Mouse (Mus musculus) midbrain, embryonic 12.5 days (tissue): ENCODE data around the gene Mpdu1. TPM values are rescaled to one million over a fixed set of nuclear protein-coding genes. Genes with fewer than 3 reads are reported as not detected.
"Not testable (repeated sequence)": the region's sequence is repeated elsewhere in the genome, so short reads cannot be mapped to it uniquely, and the experiment has no call there.

Experiments used
- ATAC-seq: fragments of 200-750 bp; cut with Nextera tagmentation; 2 replicates; pipeline ENCODE4 v1.8.0; 2017; ENCODE audit warnings: low read depth, moderate TSS enrichment, moderate library complexity; ENCODE audit not compliant: low FRiP score
- H3K27ac ChIP-seq: fragments of 300-500 bp; sonication (generic); replicated peaks from 2 replicates; pipeline ENCODE4 v1.5.1; 2016; ENCODE audit warnings: mild to moderate bottlenecking
- H3K27me3 ChIP-seq: fragments of 300-500 bp; sonication (generic); 2 replicates; pipeline ENCODE4 v1.6.1; 2016; ENCODE audit warnings: mild to moderate bottlenecking
- H3K36me3 ChIP-seq: fragments of 300-500 bp; sonication (generic); 2 replicates; pipeline ENCODE4 v1.6.1; 2016
- H3K4me1 ChIP-seq: fragments of 300-500 bp; sonication (generic); 2 replicates; pipeline ENCODE4 v1.6.1; 2016
- H3K4me2 ChIP-seq: fragments of 300-500 bp; sonication (generic); replicated peaks from 2 replicates; pipeline ENCODE4 v1.6.1; 2016; ENCODE audit warnings: mild to moderate bottlenecking, moderate library complexity
- H3K4me3 ChIP-seq: fragments of 300-500 bp; sonication (generic); 2 replicates; pipeline ENCODE4 v1.5.1; 2016; ENCODE audit warnings: mild to moderate bottlenecking
- H3K9ac ChIP-seq: fragments of 300-500 bp; sonication (generic); replicated peaks from 2 replicates; pipeline ENCODE4 v1.6.1; 2016; ENCODE audit warnings: mild to moderate bottlenecking, moderate library complexity
- H3K9me3 ChIP-seq: fragments of 300-500 bp; sonication (generic); 2 replicates; pipeline ENCODE4 v1.6.1; 2016; ENCODE audit warnings: mild to moderate bottlenecking
- WGBS: fragments of 180-500 bp; shearing (Covaris S2); methylation state at CpG from one replicate; pipeline ENCODE4 v1.1.7; 2016; 5-methylcytosine and 5-hydroxymethylcytosine counted together
- polyA plus RNA-seq: library from polyadenylated mRNA; unstranded; fragments of >200 nt; fragmentation: Nextera tagmentation; extraction: Ambion mirVana; gene quantifications from 2 replicates; pipeline ENCODE4 v1.2.1, GENCODE M21; 2016

Mpdu1 gene
- polyA plus RNA-seq, 1 experiment from 2014 or later: 79.4 TPM

DNA sequence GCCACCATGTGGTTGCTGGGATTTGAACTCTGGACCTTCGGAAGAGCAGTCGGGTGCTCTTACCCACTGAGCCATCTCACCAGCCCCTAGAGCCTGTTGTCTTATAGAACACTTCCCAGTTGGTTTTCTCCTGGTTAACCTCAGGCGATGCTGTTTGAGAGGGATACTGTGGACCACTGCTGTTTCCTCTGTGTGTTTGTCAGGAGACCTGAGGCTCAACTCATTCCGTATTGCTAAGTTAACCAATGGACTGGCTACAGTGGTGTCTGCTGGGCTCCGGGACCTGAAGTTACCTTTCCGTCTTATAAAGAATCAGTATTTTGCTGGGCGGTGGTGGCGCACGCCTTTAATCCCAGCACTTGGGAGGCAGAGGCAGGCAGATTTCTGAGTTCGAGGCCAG lies 40.4 kb upstream of the Mpdu1 start:
- 87% methylated on average over 10 of the region's 10 CpGs for WGBS

DNA sequence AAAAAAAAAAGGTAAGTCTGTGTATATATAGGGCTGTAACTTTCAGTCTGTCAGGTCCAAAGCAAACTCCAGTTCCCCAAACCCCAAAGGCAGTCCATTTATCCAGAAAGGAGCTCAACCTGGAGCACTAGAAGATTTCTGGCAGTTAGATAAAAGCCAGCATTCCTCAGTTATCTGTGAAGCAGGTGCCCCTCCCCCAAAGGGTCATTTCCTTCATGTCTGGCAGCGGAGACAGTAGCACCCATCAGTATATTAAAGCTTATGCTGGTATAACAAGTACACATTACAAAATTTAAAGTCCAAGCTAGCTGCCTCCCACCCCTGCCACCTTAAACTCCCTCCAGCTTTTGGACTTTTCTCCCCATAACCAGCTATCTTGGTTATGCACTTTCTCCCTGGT lies 37.2 kb upstream of the Mpdu1 start:
- ATAC-seq: no peak
- no peak overlapping the region for H3K27ac ChIP-seq
- peaks cover 9% of the 10 kb centered on the region for H3K27me3 ChIP-seq
- no peaks in the 10 kb centered on the region for H3K36me3 ChIP-seq
- no peak overlapping the region for H3K9ac ChIP-seq
- H3K4me2 ChIP-seq: no peak overlapping the region
- 92% methylated on average over 1 of the region's 1 CpGs for WGBS
- peaks cover 10% of the 10 kb centered on the region for H3K4me1 ChIP-seq
- H3K9me3 ChIP-seq: no peaks in the 10 kb centered on the region
- H3K4me3 ChIP-seq: no peak overlapping the region

More for the DNA sequence above, 40.4 kb upstream of the Mpdu1 start:
- H3K9me3 ChIP-seq, H3K27me3 ChIP-seq, H3K9ac ChIP-seq, H3K4me1 ChIP-seq, H3K4me3 ChIP-seq, H3K27ac ChIP-seq, H3K4me2 ChIP-seq, H3K36me3 ChIP-seq, ATAC-seq: not testable (repeated sequence)

DNA sequence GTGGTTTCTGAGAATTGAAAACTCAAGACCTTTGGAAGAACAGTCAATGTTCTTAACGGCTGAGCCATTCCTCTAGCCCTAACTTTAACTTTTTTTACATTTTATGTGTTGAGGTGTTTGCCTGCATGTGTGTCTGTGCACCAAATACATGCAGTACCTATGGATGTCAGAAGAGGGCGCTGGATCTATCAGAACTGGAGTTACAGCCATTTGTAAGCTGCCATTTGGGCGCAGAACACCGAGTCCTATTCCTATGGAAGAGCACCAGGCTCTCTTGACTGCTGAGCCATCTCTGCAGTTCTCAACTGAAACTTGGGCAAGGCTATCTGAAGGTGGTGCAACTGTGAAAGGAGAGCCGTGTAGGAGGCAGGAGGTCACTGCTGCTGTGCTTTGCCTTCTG lies 36.1 kb upstream of the Mpdu1 start:
- H3K27me3 ChIP-seq: peaks cover 9% of the 10 kb centered on the region
- no peak overlapping the region for H3K9ac ChIP-seq
- H3K4me3 ChIP-seq: no peak overlapping the region
- H3K4me1 ChIP-seq: peaks cover 10% of the 10 kb centered on the region
- H3K36me3 ChIP-seq: no peaks in the 10 kb centered on the region
- 70% methylated on average over 5 of the region's 5 CpGs for WGBS
- H3K27ac ChIP-seq: no peak overlapping the region
- no peak for ATAC-seq
- H3K9me3 ChIP-seq: no peaks in the 10 kb centered on the region
- no peak overlapping the region for H3K4me2 ChIP-seq

DNA sequence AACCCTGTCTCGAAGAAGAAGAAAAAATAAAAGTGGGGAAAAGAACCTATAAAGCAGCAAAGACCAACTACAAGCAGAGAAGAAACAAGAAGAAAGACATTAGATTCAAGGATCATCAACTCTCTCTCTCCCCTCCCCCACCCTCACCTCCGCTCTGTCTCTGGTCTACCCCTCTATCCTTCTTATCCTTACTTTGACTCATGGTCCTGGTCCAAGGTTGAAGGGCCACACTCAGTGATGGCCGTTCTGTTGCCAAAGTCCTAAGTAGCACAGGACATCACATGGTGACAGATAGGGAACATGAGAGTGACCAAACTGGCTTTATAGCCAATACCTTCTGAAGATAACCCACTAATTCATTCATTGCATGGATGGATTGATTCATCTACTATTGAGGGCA lies 35.0 kb upstream of the Mpdu1 start:
- Histone ChIP-seq H3K36me3 (no peaks in the 10 kb centered on the region), H3K9me3 (no peaks in the 10 kb centered on the region), H3K27me3 (peaks cover 9% of the 10 kb centered on the region), H3K4me2 (no peak overlapping the region), H3K4me1 (peaks cover 10% of the 10 kb centered on the region), H3K27ac (no peak overlapping the region), H3K4me3 (no peak overlapping the region), H3K9ac (no peak overlapping the region)
- WGBS: 86% methylated on average over 3 of the region's 3 CpGs
- no peak for ATAC-seq

DNA sequence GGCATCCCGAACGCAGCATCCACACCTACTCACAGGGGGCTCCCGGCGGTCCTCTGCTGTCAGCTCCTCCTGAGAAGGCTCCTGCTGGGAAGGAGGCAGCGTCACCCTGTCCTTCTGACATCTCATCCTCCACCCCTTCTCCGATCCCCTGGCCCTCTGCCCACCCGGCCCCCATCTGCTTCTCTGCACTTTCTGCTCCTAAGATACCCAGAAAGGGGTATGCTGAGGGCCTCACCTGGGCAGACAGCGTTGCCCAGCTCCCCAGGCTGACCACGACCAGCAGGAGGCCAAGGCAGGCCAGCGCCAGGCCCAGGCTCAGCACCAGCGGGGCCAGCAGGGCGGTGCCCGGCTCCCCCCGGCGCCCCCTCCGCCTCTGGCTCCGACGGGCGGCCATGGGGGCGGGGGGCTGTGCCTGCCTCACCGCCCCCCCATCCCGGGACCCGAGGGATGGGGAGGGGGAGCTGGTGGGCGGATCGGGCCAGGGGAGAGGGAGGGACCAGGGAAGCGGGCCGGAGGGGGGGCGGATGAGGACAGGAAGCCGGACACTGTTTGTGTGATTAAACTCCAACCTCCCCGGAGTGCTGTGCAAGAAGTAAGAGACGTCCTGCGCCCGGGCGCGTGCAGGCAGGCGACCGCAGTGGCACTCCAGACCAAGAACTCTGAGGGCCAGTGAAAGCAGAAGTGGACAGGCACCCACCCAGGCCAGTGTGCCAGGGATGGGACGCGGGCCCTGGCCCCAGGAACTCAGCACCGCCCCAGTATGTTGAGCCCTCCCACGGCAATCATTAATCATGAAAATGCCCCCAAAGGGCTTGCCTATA lies 33.1 kb upstream of the Mpdu1 start, which contains the start of the genes Tnfsf12 and Tnfsfm13:
Gene Tnfsf12 (minus strand): TSS at position 489 of the 821 bp plus-strand sequence.
Gene Tnfsfm13 (minus strand): TSS at position 738 of the 821 bp plus-strand sequence.
- Histone ChIP-seq H3K27me3 (peaks cover 14% of the 10 kb centered on the region), H3K4me3 (peak within 1 kb of the TSS; percentile 53), H3K9ac (peak within 1 kb of the TSS; percentile 90), H3K36me3 (no peaks in the 10 kb centered on the region), H3K4me1 (peaks cover 10% of the 10 kb centered on the region), H3K4me2 (peak within 1 kb of the TSS; percentile 93), H3K27ac (peak within 1 kb of the TSS; percentile 39; the same call in 1 of the 2 replicates), H3K9me3 (no peaks in the 10 kb centered on the region)
- no peak for ATAC-seq
- 1% methylated on average over 33 of the region's 41 CpGs for WGBS

DNA sequence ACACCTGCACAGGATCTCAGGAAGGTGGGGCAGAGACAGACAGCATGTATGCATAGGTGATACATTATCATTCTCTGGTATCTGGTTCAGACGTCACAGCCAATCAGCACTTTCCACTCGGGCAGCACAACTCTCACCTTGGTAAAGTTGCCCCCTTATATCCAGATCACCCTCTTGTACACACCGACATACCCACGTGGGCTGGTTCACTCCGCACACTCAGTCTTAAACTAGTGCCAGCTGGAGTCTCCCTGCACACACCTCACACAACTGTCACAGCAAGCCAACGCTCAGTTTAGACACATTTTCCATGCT lies 32.6 kb upstream of the Mpdu1 start:
- peaks cover 14% of the 10 kb centered on the region for H3K27me3 ChIP-seq
- H3K4me3 ChIP-seq: peak overlapping the region; percentile 53
- H3K9me3 ChIP-seq: no peaks in the 10 kb centered on the region
- no peak for ATAC-seq
- H3K4me1 ChIP-seq: peaks cover 10% of the 10 kb centered on the region
- no peaks in the 10 kb centered on the region for H3K36me3 ChIP-seq
- peak overlapping the region; percentile 93 for H3K4me2 ChIP-seq
- 33% methylated on average over 6 of the region's 6 CpGs for WGBS
- H3K27ac ChIP-seq: no peak overlapping the region
- peak overlapping the region; percentile 90; the same call in 1 of the 2 replicates for H3K9ac ChIP-seq

DNA sequence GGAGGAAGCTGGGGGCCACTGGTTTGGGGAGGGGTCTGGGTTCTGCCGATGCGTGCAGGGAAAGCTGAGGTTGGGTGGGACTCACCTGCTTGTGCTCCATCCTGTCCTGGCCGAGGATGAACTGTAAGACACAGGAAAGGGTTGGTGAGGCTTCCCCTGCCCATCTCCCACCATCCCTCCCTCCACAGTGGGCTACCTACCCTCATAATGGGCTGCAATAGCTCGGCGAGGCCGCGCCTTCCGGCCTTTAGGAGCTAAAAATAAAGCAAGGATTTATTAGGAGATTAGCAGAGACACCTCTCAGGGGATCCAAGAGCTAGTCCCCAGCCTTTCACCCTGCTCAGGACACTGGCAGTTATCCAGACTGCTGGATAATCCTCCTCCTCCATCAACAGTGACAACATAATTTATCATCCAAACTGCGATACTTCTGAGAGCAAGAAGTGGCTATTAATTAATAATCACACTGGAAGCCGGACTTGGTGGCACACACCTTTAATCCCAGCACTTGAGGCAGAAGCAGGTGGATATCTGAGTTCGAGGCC lies 31.1 kb upstream of the Mpdu1 start:
- Histone ChIP-seq H3K4me3 (no peak overlapping the region), H3K9ac (no peak overlapping the region), H3K4me1 (peaks cover 10% of the 10 kb centered on the region), H3K4me2 (no peak overlapping the region), H3K27me3 (peaks cover 14% of the 10 kb centered on the region), H3K9me3 (no peaks in the 10 kb centered on the region), H3K36me3 (no peaks in the 10 kb centered on the region), H3K27ac (no peak overlapping the region)
- ATAC-seq: no peak
- 58% methylated on average over 11 of the region's 11 CpGs for WGBS

DNA sequence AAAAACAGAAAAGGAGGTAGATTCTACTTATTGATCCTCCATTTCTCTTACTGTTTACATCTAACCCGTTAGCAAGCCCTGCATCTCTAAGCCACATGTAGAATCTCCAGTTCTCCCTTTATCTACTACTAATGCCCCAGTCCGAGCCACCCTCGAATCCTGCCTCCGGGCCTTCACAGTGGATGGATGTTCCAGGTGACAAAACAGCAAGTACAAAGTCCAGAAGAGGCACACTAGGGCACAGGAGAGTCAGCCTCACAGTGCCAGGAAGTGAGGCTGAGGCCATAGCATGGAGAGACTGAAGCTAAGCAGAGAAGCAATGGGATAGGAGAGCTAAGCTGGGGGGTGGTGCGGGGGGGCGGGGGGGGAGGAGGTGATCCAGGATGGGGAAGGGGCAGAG lies 30.4 kb upstream of the Mpdu1 start:
- Histone ChIP-seq H3K9ac (no peak overlapping the region), H3K9me3 (no peaks in the 10 kb centered on the region), H3K36me3 (no peaks in the 10 kb centered on the region), H3K27me3 (peaks cover 14% of the 10 kb centered on the region), H3K4me1 (peaks cover 10% of the 10 kb centered on the region), H3K4me3 (no peak overlapping the region), H3K27ac (no peak overlapping the region), H3K4me2 (no peak overlapping the region)
- ATAC-seq: no peak
- WGBS: 89% methylated on average over 6 of the region's 6 CpGs

DNA sequence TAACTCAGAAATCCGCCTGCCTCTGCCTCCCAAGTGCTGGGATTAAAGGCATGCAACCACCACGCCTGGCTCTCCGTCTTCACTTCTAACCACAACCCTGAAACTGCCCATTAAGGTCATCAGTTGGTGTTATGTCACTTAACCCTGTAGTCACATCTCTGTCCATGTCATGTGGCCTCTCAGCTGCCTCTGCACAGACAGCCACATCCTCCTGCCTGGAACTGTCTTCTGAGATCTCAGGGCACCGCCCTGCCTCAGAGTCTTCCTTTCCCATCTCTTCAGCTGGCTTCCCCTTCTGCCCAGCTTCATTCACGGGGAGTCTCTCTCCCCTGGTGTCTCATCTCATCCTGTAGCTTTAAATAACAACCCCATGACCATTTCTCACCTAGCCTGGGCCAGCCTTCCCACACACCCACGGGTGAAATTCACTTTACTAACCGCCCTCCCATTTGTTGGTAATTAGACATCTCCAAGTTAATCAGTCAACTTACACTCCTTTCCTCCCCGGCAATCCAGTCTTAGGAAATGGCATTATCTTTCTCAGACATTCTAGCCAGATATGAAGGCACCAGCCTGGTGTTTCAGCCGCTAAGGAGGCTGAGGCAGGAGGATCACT lies 29.9 kb upstream of the Mpdu1 start:
- Histone ChIP-seq H3K9me3 (no peaks in the 10 kb centered on the region), H3K9ac (no peak overlapping the region), H3K4me2 (no peak overlapping the region), H3K27ac (no peak overlapping the region), H3K27me3 (peaks cover 15% of the 10 kb centered on the region), H3K36me3 (no peaks in the 10 kb centered on the region), H3K4me3 (no peak overlapping the region), H3K4me1 (peaks cover 10% of the 10 kb centered on the region)
- 84% methylated on average over 9 of the region's 9 CpGs for WGBS
- ATAC-seq: no peak

DNA sequence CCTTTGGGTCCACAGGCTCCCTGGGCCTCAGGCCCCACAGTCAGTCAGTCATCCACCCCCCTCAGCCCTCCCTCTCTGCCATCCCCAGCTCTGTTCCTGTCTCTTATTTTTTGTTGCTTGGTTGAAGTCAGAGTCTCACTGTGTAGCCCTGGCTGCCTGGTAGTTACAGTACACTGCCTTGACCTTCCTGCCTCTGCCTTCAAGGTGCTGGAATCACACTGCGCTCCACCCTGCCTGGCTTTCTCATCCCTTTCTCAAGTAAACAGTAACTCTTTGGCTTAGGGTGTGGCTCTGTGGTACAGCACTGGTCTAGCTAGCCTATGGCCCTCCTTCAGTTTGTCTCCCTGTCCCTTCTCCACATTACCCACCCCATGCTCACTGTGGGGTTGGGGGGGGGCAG lies 27.4 kb upstream of the Mpdu1 start:
- H3K9ac ChIP-seq: no peak overlapping the region
- 0 out of 2 replicates have a peak, but pooled peaks cover 2% of the 10 kb centered on the region for H3K4me1 ChIP-seq
- 88% methylated on average over 1 of the region's 1 CpGs for WGBS
- H3K27ac ChIP-seq: no peak overlapping the region
- no peaks in the 10 kb centered on the region for H3K9me3 ChIP-seq
- no peak overlapping the region for H3K4me2 ChIP-seq
- H3K36me3 ChIP-seq: no peaks in the 10 kb centered on the region
- H3K27me3 ChIP-seq: 0 out of 2 replicates have a peak, but pooled peaks cover 17% of the 10 kb centered on the region
- ATAC-seq: no peak
- no peak overlapping the region for H3K4me3 ChIP-seq

DNA sequence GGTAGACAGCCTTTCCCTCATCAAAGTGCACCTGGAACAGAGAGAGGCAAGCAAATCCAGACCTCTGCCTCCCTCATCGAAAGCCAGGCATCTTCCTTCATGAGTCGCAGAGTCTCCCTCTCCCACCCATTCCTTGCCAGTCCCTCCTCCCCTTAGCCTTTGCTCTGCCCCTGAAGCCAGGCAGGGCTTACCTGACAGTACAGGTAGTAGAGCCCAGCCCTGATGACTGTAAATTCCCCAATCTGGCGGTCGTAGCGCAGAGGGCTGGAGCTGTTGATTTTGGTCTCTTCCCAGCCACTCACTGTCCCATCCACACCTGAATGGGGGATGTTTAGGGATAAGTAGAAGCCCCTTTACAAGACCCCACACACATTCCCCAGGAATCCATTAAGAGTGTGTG lies 24.6 kb upstream of the Mpdu1 start:
- Histone ChIP-seq H3K36me3 (no peaks in the 10 kb centered on the region), H3K4me3 (no peak overlapping the region), H3K4me2 (no peak overlapping the region), H3K27me3 (peaks cover 24% of the 10 kb centered on the region; the same call in 1 of the 2 replicates), H3K27ac (no peak overlapping the region), H3K4me1 (peaks cover 13% of the 10 kb centered on the region), H3K9me3 (no peaks in the 10 kb centered on the region), H3K9ac (0 out of 2 replicates have a peak overlapping the region, but pooled peaks have one; percentile 25)
- no peak for ATAC-seq
- WGBS: 66% methylated on average over 5 of the region's 5 CpGs

DNA sequence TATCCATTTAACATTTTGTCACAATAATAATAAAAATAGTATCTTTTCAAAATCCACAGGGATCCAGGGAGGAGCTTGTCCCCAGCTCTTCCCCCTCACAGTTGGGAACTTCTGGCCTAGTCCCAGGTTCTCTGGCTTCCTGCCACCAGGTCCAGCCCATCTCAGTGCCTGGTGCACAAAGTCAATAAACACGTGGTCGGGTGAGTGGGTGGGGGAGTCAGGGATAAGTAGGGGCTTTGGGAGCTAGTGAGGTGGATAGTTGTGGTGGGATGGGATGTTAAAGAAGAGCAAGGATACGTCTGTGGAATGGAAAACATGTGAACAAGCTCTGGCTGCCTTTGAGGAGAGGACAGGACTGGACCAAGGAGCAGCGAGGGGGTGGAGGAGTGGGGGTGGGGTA lies 23.9 kb upstream of the Mpdu1 start:
- no peaks in the 10 kb centered on the region for H3K36me3 ChIP-seq
- ATAC-seq: no peak
- H3K4me1 ChIP-seq: peaks cover 13% of the 10 kb centered on the region
- peaks cover 22% of the 10 kb centered on the region; the same call in 1 of the 2 replicates for H3K27me3 ChIP-seq
- 0 out of 2 replicates have a peak overlapping the region, but pooled peaks have one; percentile 25 for H3K9ac ChIP-seq
- no peak overlapping the region for H3K4me3 ChIP-seq
- 19% methylated on average over 4 of the region's 4 CpGs for WGBS
- H3K27ac ChIP-seq: no peak overlapping the region
- no peaks in the 10 kb centered on the region for H3K9me3 ChIP-seq
- H3K4me2 ChIP-seq: no peak overlapping the region
